ENCODE assay signal across 28 mouse cellular contexts in the genomic region with DNA sequence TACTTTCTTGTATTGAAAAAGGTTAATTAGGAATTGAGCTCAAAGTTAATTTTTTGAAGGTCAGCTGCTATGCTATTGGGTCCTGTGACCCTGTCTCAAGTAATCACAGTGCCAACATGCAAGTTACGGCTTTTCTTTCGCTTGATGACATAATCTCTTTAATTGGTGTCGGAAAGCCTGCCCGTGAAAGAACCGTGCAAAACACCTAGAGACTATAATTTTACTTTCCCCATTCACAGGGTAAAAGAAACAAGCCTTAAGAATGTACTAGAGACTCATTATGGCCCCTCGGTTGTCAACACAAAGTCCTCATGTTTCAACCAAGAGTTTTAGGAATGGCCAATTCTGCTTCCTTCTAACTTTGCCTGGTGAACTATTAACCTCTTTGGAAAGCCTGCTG.
"Had no signal": no experiment of that assay in that cellular context is flagged by ENCODE, and none has a peak within 500 bp of the region (broad histone marks: within the 10 kb centered on the region; RNA-seq: fewer than 3 reads in every experiment).

No protein-coding gene starts in this region.

- H3K9me3 ChIP-seq: heart, embryonic 13.5 days; heart, embryonic 15.5 days; hindbrain, embryonic 10.5 days; hindbrain, embryonic 12.5 days; kidney, embryonic 15.5 days; limb, embryonic 13.5 days; limb, embryonic 15.5 days; liver, embryonic 12.5 days had no signal

- H3K4me3 ChIP-seq: gastrocnemius, adult 2 months; heart, adult 2 months; heart, embryonic 13.5 days; heart, embryonic 15.5 days; hindbrain, embryonic 10.5 days; hindbrain, embryonic 12.5 days; kidney, embryonic 15.5 days; limb, embryonic 13.5 days; limb, embryonic 15.5 days; liver, embryonic 12.5 days had no signal

- ATAC-seq: hindbrain, embryonic 16.5 days; intestine, embryonic 16.5 days; liver, embryonic 12.5 days had no signal

- H3K4me1 ChIP-seq: liver, embryonic 12.5 days had no signal

- DNase-seq: gastrocnemius, adult 2 months; gastrocnemius, postnatal 10 days; gastrocnemius, postnatal 25 days; heart, adult 2 months; heart, postnatal 14 days; heart, postnatal 4 days; kidney, adult 11 months; kidney, adult 2 months; kidney, adult 9 months; kidney, postnatal 14 days; kidney, postnatal 36 days; layer of hippocampus, adult 9-11 months; layer of hippocampus, postnatal 36 days; left cerebral cortex, postnatal 4 days had no signal

- H3K4me2 ChIP-seq: heart, embryonic 11.5 days; heart, embryonic 13.5 days; heart, embryonic 15.5 days; hindbrain, embryonic 12.5 days; hindbrain, embryonic 14.5 days; kidney, embryonic 15.5 days; limb, embryonic 13.5 days; limb, embryonic 15.5 days; liver, embryonic 12.5 days had no signal

- H3K27ac ChIP-seq: gastrocnemius, adult 2 months; heart, adult 2 months; heart, embryonic 13.5 days; heart, embryonic 15.5 days; hindbrain, embryonic 10.5 days; hindbrain, embryonic 12.5 days; hindbrain, embryonic 14.5 days; kidney, embryonic 15.5 days; kidney, postnatal 0 days; limb, embryonic 13.5 days; limb, embryonic 15.5 days; liver, embryonic 12.5 days; liver, embryonic 14.5 days had no signal

- H3K36me3 ChIP-seq: heart, embryonic 13.5 days; heart, embryonic 15.5 days; hindbrain, embryonic 10.5 days; hindbrain, embryonic 12.5 days; kidney, embryonic 15.5 days; limb, embryonic 13.5 days; limb, embryonic 15.5 days; liver, embryonic 12.5 days had no signal

- H3K9ac ChIP-seq: heart, embryonic 13.5 days; heart, embryonic 15.5 days; hindbrain, embryonic 12.5 days; hindbrain, embryonic 14.5 days; kidney, embryonic 15.5 days; limb, embryonic 13.5 days; limb, embryonic 15.5 days; liver, embryonic 12.5 days; liver, embryonic 14.5 days had no signal
